Mouse (Mus musculus): ENCODE measurements around the gene Ryr2.
"Not testable (repeated sequence)": the region's sequence is repeated elsewhere in the genome, so short reads cannot be mapped to it uniquely, and the experiment has no call there.

The Ryr2 gene

GRCm38 (mm10) chr13:11869971-11870370, 236.8 kb downstream of the Ryr2 start:
- DNase-seq: no peak

DNA sequence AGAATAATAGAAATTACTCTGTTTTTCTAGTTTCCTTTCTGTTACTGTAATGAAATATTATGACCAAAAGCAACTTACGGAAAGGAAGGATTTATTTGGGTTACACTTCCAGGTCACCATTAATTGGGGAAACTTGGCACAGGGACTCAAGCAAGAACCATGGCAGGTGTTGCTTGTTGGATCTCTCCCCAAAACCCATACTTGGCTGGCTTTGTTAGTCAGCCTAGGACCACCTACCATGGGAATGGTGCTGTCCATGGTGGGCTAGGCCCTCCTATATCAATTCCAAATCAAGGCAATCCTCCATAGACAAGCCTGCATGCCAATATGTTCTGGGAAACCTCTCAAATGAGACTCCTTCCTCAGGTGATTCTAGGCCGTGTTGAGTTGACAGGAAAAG, 237.3 kb downstream of the Ryr2 start:
- no peak for DNase-seq

- no peak for DNase-seq
Measured at GRCm38 (mm10) chr13:11868979-11869378, 237.8 kb downstream of the Ryr2 start.

GRCm38 (mm10) chr13:11868056-11868455, 238.7 kb downstream of the Ryr2 start:
- DNase-seq: no peak

DNA sequence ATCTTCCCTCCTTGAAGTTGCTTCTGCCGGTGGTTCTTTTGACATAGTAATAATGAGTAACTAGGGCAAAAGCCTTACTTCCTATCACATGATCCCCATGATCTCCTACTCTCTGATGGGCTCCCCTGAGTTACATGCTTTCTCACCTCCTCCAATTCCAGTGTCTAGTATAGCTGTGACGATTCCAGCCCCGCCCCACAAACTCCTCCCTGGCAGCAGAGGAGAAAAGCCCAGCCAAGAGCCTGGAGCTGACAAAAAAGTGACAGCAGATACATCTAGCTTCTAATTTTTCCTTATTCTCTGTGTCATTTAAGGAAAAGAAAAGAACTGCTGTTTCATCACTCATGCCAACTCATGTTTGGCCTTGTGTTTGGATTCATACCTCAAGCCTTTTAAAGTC, 241.5 kb downstream of the Ryr2 start:
- no peak for DNase-seq

DNA sequence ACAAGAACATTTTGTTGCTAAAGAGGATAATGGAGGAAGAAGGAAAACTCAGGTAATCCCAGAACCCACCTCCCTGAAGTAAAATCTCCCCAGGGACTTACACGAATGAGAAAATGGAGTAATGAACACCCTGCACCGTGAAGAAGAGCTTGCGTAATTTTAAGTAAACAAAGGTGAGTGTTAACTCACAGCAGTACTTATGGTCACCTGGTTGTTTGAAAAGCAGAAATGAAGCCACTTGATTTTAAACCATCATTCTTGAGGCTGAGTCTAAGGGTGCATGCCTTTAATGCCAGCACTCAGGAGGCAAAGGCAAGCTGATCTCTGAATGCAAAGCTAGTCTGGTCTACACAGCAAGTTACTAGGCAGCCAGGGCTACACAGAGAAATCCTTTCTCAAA, 255.1 kb downstream of the Ryr2 start:
- DNase-seq: no peak

DNA sequence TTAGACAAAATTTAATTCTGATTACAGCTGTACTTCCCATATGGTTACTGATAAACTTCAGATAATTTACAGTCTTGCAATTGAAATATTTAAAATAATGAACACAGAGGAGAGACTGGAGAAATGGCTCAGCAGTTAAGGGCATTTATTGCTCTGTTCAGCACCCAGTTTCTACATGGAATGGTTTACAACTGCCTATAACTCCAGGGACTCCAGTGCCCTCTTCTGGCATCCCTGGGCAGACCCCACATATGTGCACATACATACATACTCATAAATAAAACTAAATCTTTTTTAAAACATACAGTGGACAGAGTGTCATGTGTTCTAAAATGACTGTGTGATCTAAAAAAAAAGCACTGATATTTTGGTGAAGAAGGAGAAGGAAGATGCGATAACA, 262.9 kb downstream of the Ryr2 start:
- no peak for DNase-seq

- no peak for DNase-seq
Measured at GRCm38 (mm10) chr13:11837870-11838269, 268.9 kb downstream of the Ryr2 start.

DNA sequence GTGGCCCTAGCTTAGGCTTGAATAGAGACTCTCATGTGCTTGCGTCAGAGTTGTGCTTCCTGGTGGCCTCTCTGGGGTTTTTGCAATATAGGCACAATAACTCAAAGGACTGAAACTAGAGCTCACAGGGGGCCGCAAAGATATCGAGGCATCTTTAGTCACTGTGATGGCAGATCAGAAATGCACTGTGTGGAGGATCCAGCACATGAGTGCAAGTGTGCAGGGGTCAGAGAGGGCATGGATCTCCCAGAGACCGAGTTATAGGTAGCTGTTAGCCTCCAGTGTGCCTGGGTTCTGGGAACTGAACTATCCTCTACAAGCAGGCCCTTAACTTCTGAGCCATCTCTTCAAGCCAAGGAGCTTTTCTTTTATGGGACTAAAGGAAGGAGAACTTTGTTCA, 269.6 kb downstream of the Ryr2 start:
- DNase-seq: no peak

DNA sequence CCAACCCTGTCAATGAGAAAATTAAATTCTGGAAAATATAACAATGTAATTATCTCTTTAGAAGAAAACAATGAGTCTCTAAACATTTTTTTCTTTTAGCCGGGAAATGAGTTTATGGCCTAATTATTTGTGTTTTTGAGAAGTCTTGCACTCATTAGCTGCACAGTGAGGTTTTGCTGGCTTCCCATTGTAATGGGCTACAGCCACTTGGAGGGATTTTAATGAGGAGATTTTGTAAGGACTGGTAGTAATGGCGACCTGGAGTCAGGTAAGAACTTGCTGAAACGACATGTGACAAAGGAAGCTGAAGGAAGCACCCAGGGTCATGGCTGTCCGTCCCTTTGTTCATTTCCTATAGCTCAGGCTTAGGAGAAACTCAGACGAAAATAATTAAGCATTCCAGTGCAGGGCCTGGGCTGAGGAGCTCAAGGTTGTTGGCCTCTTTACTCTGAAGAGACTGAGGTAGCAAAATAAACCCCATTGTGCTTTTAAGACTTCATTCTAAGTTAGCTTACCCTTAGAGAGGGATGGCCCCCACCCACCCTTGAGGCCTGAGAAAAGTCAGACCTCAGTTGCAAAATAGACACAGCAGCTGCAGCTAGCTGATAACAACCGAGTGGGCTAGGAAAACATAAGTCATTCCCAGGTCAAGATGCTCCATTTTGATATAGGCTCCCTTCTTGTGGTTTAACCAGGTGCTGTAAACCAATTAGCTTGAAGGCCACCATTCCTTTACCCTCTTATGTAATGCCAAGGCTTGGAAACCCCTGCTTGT, 270.3 kb downstream of the Ryr2 start:
- no peak for DNase-seq

GRCm38 (mm10) chr13:11831210-11831609, 275.5 kb downstream of the Ryr2 start:
- DNase-seq: no peak

- DNase-seq: no peak
Measured at GRCm38 (mm10) chr13:11825563-11826226, 281.1 kb downstream of the Ryr2 start.

GRCm38 (mm10) chr13:11818723-11819122, 288.0 kb downstream of the Ryr2 start:
- DNase-seq: no peak

GRCm38 (mm10) chr13:11809365-11809764, 297.4 kb downstream of the Ryr2 start:
- not testable (repeated sequence) for DNase-seq

- DNase-seq: no peak
Measured at GRCm38 (mm10) chr13:11792536-11792935, 314.2 kb downstream of the Ryr2 start.

GRCm38 (mm10) chr13:11790536-11790935, 316.2 kb downstream of the Ryr2 start:
- no peak for DNase-seq

DNA sequence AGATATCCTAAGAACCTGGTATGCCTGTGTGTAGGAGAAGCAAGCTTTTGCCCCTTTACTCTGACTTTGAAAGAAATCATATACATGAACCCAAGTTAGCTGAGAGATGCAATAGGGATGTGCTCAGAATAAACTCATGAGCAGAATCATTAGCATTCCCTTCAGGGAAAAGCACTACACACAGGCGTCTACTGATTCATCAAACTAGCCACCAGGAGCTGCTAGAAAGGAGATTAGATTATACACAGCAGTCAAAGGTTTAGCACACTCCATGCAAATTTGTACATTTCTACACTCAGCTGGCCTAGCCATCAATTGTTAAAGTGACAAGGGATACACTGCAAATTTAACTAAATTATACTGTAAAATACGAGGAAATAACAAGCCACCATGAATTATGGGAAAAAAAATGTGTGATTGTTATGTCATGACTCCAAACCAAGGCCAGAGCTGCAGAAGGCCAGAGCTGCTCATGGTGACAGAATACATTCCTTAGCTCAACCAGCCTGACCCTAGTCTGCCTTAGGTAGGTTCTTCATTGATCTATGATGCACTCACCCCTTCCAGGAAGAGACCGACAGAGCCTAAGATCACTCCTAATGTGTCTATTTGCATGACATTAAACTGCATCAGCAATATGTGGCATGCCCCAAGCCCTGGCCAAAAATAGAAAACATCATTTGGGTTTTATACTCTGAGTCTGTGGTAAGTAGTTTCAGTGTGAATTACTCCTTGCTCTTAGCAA, 324.2 kb downstream of the Ryr2 start:
- no peak for DNase-seq

- DNase-seq: no peak
Measured at GRCm38 (mm10) chr13:11781065-11781464, 325.7 kb downstream of the Ryr2 start.

- DNase-seq: no peak
Measured at GRCm38 (mm10) chr13:11777726-11778125, 329.0 kb downstream of the Ryr2 start.

- DNase-seq: no peak
Measured at GRCm38 (mm10) chr13:11772173-11772572, 334.6 kb downstream of the Ryr2 start.

DNA sequence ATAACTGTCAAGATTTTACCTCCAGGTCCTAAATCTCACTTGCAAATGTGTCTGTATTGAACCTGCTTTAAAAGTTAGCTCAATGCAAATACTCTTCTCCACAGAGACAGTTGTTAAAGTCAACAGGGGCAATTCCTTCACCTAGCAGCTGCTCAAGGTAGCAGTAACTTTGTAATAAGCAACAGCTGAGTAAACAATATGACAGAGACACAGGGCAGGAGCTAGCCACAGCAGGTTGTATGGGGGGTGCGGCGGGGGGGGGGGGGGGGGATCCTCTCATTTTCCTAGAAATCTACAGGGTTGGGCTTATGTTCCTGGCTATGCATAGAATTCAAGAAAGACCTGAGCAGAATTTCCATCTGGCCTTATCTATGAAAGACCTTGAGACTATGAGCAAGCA, 339.8 kb downstream of the Ryr2 start:
- DNase-seq: no peak

GRCm38 (mm10) chr13:11763925-11764324, 342.8 kb downstream of the Ryr2 start:
- DNase-seq: no peak

DNA sequence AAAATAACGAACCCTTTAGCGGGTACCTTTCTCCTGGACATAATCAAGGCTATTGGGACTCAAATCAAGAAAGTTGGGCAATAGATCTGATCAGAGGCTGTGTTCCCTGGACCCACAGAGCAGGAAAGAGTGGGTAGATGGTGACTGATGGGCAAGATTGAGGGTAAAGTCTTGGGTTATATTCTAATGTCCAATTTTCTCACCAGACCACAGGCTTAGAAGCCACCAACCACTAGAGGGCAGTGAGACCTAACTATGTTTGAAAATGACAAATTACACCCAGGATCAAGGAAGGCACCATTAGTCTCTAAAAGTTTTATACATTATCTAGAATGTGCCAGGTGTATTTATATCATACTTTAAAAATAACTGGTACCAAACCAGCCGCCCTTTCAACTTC, 343.6 kb downstream of the Ryr2 start:
- no peak for DNase-seq

GRCm38 (mm10) chr13:11757894-11758293, 348.9 kb downstream of the Ryr2 start:
- DNase-seq: no peak

Measured in spleen, adult 18-20 months (tissue).